1 mouse cellular context compared by ENCODE assay signal in genomic region chr17:46681466-46682118, GRCm38 (mm10).
TF ChIP-seq lines count a peak whose summit lies in the region.

No protein-coding gene starts in this region.

TF ChIP-seq in MEL, 35 proteins besides CTCF, POLR2A, EP300 and RAD21:
- no peak for TF ChIP-seq TAL1 (IDR thresholded peaks at IDR 0.05; ENCODE audit: low read length)
- TF ChIP-seq USF2 (IDR thresholded peaks at IDR 0.05; ENCODE audit: borderline replicate concordance in 1 of 2, insufficient read depth in 1 of 2, low read depth in 1 of 2, low read length in 2 of 2): no peak
- no peak for TF ChIP-seq USF1 (IDR thresholded peaks at IDR 0.05; ENCODE audit: low read depth, low read length)
- no peak for TF ChIP-seq MAX (IDR thresholded peaks at IDR 0.05; ENCODE audit: low read length)
- TF ChIP-seq MYB (IDR thresholded peaks at IDR 0.05; ENCODE audit: low read depth, low read length): no peak
- TF ChIP-seq MAZ (IDR thresholded peaks at IDR 0.05; ENCODE audit: low read depth, low read length): no peak
- TF ChIP-seq E2F4 (IDR thresholded peaks at IDR 0.05; ENCODE audit: borderline replicate concordance, low read depth, low read length): no peak
- TF ChIP-seq MEF2A (IDR thresholded peaks at IDR 0.05; ENCODE audit: extremely low read depth, insufficient replicate concordance, low read depth, low read length, poor library complexity, severe bottlenecking): no peak
- no peak for TF ChIP-seq GATA1 (IDR thresholded peaks at IDR 0.05; ENCODE audit: low read depth, low read length)
- no peak for TF ChIP-seq CHD2 (IDR thresholded peaks at IDR 0.05; ENCODE audit: low read length)
- TF ChIP-seq ZKSCAN1 (IDR thresholded peaks at IDR 0.05; ENCODE audit: low read depth, low read length): no peak
- no peak for TF ChIP-seq SMC3 (IDR thresholded peaks at IDR 0.05; ENCODE audit: low read depth, low read length)
- TF ChIP-seq POLR2AphosphoS5 (IDR thresholded peaks at IDR 0.05; ENCODE audit: borderline replicate concordance, low read depth, low read length): no peak
- no peak for TF ChIP-seq ELF1 (IDR thresholded peaks at IDR 0.05; ENCODE audit: low read depth, low read length)
- no peak for TF ChIP-seq ZMIZ1 (IDR thresholded peaks at IDR 0.05; ENCODE audit: low read depth, low read length)
- no peak for TF ChIP-seq BHLHE40 (IDR thresholded peaks at IDR 0.05; ENCODE audit: borderline replicate concordance, low read depth, low read length)
- TF ChIP-seq ZC3H11A (IDR thresholded peaks at IDR 0.05; ENCODE audit: low read depth, low read length): no peak
- TF ChIP-seq JUND (IDR thresholded peaks at IDR 0.05; ENCODE audit: low read depth, low read length): no peak
- no peak for TF ChIP-seq CHD1 (IDR thresholded peaks at IDR 0.05; ENCODE audit: low read depth, low read length)
